Mouse (Mus musculus): ENCODE measurements at regions not wholly inside any gene's neighbourhood (a gene's known extent, or its start where the extent isn't known, plus 50 kb on each side); places are given as distances from the start of the nearest gene placed in this dataset.

DNA sequence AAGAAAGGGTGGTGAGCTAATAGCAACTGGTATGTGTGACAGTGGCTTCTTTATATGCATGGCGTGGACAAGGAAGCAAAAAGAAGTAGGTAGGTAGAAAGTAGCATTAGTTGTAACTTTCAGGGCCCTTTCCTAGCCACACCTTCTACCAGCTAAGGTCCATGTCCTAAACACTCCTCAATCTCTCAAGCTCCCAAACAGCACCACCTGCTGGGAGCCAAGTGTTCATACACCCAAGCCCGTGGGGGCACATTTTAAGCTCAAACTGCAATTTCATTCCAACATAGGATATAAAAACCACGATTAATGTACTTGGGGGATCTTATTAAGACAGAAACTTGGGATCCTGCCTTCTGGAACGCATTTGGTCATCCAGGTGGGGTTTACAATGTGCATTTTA is 141.6 kb upstream of the Cox10 start:
- DNase-seq = no peak

DNA sequence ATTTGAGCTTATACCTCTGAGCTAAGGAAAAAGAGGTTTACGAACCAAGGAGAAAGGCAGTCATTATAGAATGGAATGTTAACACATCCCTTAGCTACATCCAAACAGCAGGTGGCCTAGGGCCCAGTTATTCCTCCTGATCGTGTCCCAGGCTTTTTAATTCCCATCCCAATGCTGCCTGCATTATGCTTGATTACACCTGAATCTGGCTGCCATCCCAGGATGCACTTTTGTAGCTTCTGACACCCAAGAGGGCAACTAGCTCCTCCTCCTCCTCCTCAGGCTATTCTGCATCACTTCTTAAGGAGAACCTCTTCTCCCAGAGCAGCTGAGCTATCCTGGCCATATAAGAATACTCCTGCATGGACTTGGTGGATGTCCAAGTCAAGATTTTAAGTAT is 137.9 kb upstream of the Cox10 start:
- no peak for DNase-seq

DNA sequence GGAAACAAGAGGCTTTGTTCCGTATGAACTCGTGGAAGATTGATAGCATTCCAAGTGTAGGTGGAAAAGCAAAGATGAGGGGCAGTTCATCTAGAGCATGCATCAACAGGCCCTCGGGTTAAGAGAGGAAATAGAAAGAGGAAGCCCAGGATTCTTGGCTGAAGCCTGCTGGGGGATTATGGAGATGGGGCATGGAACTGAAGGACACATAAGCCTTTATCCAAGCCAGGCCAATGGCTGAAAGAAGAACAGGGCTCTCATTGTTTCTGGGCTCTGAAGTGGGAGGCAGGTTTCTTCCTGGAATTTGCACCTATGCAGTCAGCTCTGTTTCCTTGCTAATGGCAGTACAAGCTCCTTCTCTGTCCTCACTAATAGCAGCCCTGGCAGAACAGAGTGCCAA is 131.6 kb upstream of the Cox10 start:
- DNase-seq = no peak

DNA sequence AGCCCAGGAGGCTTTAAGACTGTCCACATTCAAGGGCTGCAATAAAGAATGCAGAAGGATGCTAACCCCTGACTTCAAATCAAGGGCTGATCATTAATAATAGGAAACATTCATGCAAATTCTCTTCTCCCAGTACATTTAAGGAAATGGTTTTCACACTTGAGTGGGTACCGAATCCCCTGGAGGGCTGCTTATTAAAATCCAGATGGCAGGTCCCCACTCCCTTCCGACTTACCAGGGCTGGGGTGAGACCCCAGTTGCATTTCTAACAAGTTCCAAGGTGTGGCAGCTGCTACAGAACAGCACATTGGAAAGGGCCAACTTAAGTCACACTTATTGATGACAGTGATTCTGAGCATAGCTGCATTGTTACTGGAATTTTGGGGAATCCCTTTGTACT is 129.0 kb upstream of the Cox10 start:
- DNase-seq = no peak

DNA sequence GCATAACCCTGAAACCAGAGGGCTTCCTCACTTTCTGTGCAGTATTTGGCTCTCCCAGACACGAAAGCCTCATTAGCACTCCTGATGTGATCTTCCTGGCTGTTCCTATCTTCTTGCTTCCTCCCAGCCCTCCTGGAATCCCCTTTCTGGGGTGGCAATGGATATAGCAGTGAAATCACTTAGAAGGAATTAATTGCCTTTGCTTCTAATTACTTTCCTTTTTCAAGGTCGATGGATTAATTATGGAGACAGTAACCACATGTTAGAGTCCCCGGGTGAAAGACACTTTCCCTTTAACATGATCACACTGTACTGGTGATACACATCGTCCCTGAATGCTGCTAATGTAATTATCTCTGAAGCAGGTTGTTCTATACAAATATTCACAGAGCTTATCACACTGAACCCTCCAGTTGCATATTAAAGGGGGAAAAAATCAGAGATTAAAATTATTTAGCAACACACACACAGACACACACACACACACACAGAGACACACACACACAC is 128.1 kb upstream of the Cox10 start:
- DNase-seq = no peak

DNA sequence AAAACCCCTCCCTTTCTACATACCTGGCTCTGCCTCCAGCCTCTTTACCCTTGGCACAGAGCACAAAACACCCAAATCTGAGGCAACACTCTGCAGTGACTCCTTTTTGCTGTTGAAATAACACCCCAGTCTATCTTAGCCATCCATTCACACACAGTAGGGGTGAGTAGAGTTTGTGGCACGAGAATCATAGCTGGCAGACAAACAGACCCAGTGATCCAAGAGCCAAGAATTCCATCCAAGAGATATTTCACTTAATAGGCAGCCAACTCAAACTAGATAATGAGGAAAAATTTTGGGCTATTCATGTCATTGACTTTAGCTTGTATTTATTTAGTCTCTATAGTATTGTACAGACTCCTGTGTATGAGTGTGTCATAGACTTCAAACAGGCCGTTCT is 126.9 kb upstream of the Cox10 start:
- DNase-seq = no peak

DNA sequence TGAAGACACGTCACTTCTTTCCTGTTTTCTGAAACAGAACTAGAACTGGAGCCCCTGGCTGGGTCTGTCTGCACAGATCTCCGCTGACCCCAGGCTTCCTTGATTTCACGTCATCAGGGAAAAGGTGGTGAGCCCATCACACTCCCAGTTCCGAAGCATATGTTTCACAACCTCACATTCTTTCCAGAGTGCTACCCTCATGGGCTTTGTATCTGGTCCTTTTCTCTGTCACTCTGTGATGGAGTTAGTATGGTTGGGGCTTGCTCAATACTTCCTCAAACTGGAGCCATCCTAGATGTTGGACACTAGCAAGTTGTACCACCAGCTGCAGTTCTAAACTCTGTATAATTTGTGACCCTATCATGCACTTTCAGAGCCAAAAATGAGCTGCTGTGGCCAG is 125.8 kb upstream of the Cox10 start:
- DNase-seq = no peak

DNA sequence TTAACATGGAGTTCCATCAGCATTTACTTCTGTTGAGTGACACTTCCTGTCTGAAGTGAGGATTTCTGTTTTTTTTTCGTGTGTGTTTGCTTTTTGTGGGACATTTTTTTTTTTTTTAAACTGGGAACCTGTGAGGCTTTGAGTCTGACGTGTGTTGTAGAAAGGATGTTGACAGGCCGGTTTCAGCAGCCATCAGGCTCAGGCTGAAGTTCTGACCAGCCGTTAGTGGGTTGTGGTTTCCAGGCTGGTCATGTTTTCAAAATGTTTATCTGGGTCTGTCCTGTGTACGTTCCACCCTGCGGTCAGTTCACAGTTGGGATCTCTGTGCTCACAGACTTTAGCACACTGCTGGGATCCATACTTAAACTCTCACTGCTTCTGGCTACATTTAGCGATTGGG is 125.0 kb upstream of the Cox10 start:
- DNase-seq = no peak

DNA sequence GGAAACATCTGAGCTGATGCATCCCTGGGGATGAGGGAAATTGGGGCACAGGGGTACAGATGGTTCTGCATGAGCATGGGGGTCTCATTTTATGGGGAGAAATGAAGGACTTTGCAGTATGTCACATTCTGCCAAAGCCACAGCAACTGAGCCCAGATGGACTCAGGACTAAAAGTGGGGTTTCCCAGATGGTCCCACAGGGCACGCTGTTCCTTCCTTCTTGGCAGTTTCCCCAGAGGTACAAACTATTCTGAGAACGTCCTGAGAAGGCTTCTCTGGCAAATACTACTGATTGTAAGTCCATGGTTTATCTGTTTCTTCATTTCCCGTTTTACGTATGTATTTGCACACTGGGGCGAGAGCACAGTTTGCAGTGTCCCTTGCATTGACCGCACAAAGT is 121.6 kb upstream of the Cox10 start:
- no peak for DNase-seq

DNA sequence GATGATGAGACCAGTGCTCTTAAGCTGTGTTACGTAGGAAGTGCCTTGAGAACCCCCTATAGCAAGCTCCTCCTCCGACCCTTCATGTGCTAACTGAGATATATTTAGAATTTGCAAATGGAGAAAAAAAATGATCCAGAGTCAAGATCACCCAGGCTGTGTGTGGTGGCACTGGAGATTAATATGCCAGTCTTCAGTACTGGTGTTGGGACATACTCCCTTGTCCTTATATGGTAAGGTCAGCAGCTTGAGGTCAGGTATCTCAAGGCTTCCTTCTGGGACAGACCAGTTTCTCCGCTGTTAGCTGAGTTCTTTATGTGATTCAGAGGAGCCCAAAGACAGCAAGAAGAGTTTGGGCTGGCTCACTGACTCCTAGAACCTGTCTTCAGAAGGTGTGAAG is 116.0 kb upstream of the Cox10 start:
- DNase-seq = no peak

DNA sequence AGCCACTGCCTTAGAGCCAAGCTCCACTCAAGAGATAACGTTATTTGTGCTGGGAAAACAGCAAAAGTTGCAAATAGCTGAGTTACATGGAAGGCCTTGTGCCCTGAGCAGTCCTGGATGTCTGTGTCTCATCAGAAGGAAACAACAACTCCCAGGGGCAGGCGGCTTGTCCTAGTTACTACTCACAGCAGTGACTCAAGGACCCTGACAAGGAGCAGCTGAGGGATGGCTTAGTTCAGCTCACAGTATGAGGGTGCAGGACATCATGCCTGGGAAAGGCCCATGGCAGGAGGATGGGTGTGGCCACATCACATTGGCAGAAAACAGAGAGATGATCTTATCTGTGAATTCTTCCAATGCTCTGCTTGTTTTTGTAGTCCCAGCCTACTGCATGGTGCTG is 109.4 kb upstream of the Cox10 start:
- no peak for DNase-seq

DNA sequence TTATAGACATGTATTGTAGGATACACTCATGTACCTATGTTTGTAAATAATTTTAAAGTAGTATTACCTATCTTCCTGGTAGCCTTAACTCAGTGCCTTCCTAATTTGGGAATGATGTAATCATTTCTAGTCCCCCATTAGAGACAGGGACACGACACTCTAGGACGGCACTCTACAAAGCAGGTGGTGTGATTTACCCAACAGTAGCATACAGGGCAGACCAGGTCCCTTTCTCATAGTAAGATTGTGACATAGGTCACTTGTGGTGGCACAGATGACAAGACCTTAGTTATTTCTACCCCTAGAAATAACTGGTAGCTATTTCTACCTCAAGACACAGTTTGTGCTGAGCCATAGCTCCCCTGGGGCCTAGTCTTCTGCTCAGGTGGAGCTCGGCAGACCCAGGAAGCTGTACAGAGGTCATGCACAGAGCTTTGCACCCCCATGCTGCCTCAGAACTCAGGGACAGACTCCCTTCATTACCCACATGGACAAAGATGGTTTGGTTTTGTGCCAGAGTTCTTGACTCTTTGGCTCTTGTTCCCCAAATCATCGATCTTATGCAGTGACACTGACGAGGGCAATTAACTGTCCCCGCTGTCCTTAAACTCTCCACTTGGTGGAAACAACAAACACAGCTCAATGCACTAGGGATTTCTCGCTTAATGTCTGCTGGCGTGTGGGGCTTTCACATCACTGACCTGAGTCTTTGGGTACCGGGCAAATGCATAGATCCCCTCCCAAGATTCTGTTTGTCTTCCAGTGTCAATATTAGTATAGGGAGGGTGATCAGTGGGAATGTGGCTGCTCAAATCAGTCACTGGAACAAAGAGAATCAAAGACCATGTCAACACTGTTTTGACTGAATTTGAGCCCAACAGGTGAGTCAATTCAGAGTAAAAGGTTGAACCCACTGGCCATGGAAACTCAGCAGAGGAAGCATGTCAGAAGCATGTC is 108.5 kb upstream of the Cox10 start:
- no peak for DNase-seq

DNA sequence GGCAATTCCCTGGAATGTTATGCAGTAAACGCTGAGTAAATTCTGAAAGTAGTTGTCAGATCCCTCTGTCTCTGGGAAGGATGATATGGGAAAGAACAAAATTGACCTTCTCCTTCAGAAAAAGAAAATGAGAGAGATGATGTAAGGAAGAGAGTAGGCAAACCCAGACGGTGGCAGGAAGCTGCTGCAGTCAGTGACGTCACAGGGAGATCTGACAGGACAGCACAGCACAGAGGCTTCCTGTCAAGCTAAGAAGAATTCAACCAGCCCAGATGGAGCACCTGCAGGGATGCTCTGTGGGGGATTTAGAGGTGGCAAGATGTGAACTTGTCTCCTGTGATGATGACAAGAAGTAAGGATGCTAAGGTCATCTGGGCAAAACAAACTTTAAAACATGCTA is 107.7 kb upstream of the Cox10 start:
- DNase-seq = no peak

DNA sequence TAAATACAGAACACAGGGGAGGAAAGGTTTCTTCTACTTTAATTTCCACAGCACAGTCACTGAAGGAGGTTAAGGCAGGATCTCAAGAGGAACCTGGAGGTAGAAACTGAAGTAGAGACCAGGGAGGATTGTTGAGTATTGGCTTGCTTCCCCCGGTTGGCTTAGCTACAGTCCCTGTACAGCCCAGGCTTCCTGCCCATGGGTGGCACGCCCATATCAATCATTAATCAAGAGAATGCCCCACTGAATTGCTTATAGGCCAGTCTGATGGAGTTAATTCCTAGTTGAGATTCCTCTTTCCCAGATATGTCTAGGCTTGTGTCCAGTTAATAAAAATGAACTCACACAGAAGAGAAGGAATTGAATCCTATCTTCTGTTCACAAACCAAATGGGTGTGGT is 107.3 kb upstream of the Cox10 start:
- DNase-seq = no peak

DNA sequence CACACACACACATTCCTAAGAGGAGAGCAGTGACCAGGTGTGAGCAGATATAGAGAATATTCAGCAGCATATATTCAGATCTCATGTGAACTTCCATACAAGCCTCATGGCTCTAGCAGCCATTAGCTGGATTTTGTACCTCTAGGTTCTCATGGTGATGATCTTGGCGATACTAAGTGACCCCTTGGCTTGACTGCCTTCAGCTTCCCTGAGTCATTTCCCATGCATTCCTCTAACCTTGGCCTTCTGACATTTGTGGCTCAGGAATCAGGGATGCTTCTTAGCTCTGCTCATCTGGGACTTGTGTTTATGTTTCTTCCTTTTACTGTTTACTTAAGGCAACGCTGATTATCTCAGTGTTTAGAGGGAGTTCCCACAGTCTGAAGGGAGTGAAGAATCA is 100.8 kb upstream of the Cox10 start:
- no peak for DNase-seq

DNA sequence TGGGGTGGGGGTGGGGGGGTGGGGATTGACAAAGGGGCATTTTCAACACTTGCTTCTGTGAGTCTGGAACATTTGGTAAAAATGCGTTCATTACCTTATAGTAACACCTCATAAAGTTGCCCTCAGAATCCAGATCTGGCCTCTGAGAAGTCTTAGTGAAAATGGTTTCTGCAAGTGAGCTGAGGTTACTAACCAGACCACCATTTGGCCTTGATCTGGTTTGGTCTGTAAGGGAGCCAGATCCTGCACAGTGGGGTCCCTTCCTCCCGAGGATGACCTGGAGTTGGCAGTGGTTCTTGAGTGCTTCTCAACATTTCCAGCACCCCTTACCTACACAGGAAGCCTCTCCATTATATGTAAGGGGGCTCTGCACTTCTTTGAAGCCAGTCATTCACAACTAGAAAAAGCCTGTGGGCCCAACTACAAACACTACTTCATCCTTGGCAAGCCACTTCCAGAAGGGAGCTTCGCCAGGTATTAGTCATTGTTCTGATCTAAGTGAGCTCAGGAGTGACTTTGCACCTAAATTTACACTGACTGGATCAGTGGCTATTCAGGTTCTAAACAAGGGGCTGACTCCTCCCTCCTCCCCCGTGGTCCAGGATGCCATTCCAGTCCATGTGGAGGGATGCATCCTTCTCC is 94.3 kb upstream of the Cox10 start:
- DNase-seq = no peak

DNA sequence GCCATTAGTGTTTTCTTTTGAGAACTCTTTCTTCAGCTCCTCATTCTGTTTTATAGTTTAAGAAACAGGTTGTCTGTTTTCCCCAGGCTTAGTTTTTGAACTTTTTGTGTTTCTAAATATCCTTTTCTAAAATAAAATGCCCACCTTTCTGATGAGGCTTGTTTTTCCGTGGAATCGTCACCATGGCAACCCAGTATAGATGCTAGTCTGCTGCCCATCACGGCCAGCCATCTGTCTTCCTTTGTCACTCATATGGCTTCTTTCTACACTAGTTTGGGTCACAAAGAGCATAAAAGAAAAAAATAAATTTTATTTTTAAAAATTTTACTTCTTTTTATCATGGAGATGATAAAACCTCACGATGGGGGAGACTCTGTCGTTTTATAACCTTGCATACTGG is 93.7 kb upstream of the Cox10 start:
- DNase-seq = no peak

DNA sequence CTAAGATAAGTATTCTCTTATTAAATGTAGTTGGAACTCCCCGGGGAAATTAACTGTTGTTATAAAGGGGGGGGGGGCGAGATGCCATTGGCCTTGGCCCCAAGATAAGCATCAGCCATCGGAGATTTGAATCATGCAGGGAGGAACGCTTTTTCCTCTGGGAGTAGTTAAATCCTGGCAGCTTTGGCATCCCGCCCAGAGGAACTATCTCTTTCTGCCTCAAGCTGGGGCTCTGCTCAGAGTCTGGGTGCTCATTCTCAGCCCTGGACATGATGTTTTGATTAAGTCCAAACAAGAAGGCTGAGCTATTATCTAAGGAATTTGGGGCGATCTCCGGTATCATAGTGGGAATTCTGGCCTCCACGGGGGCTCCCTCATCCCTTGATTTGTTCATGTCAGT is 89.4 kb upstream of the Cox10 start:
- no peak for DNase-seq

DNA sequence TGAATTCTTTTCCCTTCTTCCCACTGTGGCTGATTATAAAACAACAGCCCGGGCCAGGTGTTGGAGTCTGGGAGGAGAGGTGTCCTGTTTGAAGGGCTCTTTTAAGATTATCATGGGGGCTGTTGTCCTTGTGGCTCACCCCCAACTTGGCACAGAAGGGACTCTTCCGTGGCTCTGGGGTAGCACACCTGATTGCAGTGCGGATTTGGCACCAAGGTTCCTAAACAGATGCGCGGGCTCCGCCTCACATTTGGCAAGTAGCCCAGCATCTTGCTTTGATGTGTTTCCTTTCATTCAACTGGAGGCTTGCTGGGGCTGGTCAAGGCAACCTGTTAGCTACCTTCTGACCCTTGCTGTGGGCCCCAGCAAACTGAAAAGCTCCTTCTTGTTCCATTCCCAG is 85.5 kb upstream of the Cox10 start:
- DNase-seq = no peak

DNA sequence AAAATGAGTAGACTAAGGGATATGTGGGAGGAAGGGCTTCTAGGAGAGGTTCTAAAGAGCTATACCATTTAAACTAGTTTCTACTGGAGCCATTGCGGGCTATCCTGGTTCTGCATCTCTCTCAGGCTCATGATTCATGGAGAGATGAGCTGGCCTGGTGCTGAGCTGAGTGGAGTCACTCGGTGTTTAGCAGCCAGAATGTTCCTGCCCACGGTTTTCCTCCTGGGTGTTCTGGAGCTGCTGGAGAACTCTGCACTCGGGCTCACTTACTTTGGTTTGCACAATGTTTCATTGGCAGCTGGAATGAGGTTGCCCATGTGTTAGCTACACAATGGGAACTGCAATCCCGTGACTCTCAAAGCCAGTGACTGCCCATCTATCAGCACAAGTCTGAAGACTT is 79.0 kb upstream of the Cox10 start:
- no peak for DNase-seq

DNA sequence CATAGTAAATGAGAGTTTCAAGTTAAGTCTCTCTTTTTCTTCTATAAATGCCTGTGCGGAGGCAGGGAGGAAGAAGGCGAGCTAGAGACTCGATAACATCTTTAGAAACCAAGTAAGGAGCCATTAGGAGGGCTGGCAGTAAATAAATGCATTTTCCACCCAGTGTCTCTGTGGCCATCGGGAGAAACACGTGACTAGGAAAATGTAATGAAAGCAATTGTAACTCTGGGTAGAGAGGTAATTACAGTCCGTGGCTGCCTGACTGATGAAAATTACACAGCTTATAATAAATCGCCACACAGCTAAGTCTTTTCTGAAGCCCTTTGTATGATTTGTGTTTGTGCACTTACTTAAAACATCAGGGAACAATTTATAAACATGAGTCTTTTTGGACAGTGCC is 77.4 kb upstream of the Cox10 start:
- DNase-seq = no peak

DNA sequence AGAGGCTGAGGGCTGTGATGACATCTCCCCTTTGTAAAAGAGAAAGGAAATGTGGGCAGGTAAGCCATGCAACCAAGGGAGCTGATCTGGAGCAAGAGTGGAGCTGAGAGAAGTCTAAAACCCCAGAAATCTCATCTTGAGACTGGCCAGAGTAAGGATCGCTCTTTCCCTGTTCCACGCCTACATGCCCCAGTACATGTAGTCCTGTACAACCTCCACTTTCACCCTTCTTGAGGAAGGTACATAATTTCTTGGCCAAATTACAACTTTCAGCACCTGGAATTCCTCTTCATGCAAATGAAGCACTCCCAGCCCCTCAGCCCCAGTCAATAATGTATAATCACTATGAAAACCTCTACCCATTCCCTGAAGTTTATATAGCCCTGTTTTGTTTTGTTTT is 60.2 kb upstream of the Cox10 start:
- DNase-seq = no peak

DNA sequence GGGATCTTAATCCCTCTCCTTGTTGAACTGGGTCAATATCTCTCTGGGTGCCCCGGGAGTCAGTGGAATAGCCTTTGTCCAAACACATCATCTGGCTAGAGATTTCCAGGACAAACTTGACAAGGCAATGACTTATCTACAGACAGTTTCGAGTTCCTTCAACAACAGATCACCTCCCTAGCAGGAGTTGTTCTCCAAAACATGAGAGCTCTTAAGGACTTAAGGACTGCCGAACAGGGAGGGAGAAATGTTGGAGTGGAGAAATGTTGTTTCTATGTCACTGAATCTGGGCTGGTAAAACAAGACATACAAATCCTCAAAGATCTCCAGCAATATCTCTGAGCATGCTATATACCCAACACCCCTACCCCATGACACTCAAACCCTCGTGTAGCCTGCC is 59.7 kb upstream of the Cox10 start:
- DNase-seq = no peak

DNA sequence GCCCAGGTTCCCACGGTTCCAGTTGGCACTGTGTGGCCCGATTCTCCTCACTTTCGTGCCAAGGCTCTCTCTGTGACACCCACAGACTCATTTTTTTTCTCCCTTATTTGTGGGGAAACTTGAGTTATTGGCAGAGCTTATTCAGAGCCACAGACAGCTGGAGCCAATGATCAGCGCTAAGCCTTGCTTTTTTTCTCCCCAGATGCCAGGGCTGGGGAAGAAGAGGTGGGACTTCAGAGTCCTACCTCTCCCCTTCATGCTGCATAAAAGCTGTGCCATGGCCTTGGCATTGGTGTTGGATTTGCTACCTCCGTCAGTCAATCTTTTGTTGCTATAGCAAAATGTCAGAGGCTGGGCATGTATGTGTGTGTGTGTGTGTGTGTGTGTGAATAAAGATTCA is 56.5 kb upstream of the Cox10 start:
- no peak for DNase-seq

DNA sequence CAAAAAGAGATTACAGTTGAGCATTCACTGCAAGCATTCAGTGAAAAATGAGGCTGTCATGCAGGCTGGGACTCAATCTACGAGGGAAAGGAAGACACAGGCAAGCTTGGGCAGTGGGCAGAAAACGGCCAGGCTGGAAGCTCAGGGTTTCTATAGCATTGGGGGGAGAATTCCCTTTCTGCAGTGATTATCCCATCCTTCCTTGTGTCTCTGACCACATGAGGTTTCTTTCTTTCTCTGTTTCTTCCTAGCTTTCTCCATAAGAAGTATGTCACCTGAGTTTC is 56.0 kb upstream of the Cox10 start:
- DNase-seq = no peak
